29 mouse cellular contexts compared by ENCODE assay signal in genomic region chr5:38065454-38065853, GRCm38 (mm10). TPM values are rescaled to one million over a fixed set of nuclear protein-coding genes. Genes with fewer than 3 reads are reported as not detected.
DNase-seq lines count a peak whose midpoint lies in the region; ATAC-seq and TF ChIP-seq lines count a peak whose summit lies in the region.
"Had no signal": no experiment of that assay in that cellular context is flagged by ENCODE, and none has a peak within 500 bp of the region (broad histone marks: within the 10 kb centered on the region; RNA-seq: fewer than 3 reads in every experiment).

No protein-coding gene starts in this region.

- no peak for TF ChIP-seq CTCF in brain, embryonic 14.5 days (IDR thresholded peaks at IDR 0.05; ENCODE audit: borderline replicate concordance, extremely low read depth, insufficient read depth, insufficient read length)

- no peak overlapping the region for H3K4me2 ChIP-seq in forebrain, embryonic 13.5 days
- H3K4me2 ChIP-seq in forebrain, embryonic 11.5 days (ENCODE audit: low read depth, low read length, severe bottlenecking), result no peak overlapping the region
- no peak overlapping the region for H3K4me2 ChIP-seq in embryonic facial prominence, embryonic 12.5 days (replicated peaks)
- H3K4me2 ChIP-seq: heart, embryonic 15.5 days; hindbrain, embryonic 12.5 days; limb, embryonic 15.5 days; stomach, embryonic 15.5 days had no signal

- TF ChIP-seq POLR2A in brain, embryonic 14.5 days (IDR thresholded peaks at IDR 0.05; ENCODE audit: borderline replicate concordance, extremely low read depth, insufficient read depth, insufficient read length, poor library complexity, severe bottlenecking), result no peak

- no peaks in the 10 kb centered on the region for H3K9me3 ChIP-seq in forebrain, embryonic 13.5 days (replicated peaks)
- no peaks in the 10 kb centered on the region for H3K9me3 ChIP-seq in forebrain, embryonic 11.5 days (ENCODE audit: control insufficient read depth, low read length)
- H3K9me3 ChIP-seq in embryonic facial prominence, embryonic 12.5 days, result no peaks in the 10 kb centered on the region
- H3K9me3 ChIP-seq in limb, embryonic 10.5 days (replicated peaks), result no peaks in the 10 kb centered on the region
- H3K9me3 ChIP-seq: heart, embryonic 10.5 days; heart, embryonic 15.5 days; hindbrain, embryonic 12.5 days; limb, embryonic 15.5 days; stomach, embryonic 15.5 days had no signal

- ATAC-seq in forebrain, embryonic 13.5 days, result no peak
- no peak for ATAC-seq in forebrain, embryonic 11.5 days (replicated peaks; ENCODE audit: low FRiP score)
- peak; percentile 71 for ATAC-seq in embryonic facial prominence, embryonic 12.5 days (ENCODE audit: insufficient number of reproducible peaks, insufficient read depth, low FRiP score, low TSS enrichment)
- ATAC-seq: forebrain, embryonic 14.5 days; intestine, embryonic 16.5 days; midbrain, embryonic 16.5 days had no signal

- H3K36me3 ChIP-seq in forebrain, embryonic 13.5 days (ENCODE audit: poor library complexity, severe bottlenecking), result no peaks in the 10 kb centered on the region
- H3K36me3 ChIP-seq in forebrain, embryonic 11.5 days (ENCODE audit: control insufficient read depth, insufficient read depth, low read length), result no peaks in the 10 kb centered on the region
- H3K36me3 ChIP-seq in embryonic facial prominence, embryonic 12.5 days, result no peaks in the 10 kb centered on the region
- H3K36me3 ChIP-seq in limb, embryonic 10.5 days, result no peaks in the 10 kb centered on the region
- H3K36me3 ChIP-seq: heart, embryonic 10.5 days; heart, embryonic 15.5 days; hindbrain, embryonic 12.5 days; limb, embryonic 15.5 days; stomach, embryonic 15.5 days had no signal

- no peaks in the 10 kb centered on the region for H3K27me3 ChIP-seq in forebrain, embryonic 13.5 days
- no peaks in the 10 kb centered on the region for H3K27me3 ChIP-seq in forebrain, embryonic 11.5 days (ENCODE audit: control insufficient read depth, insufficient read depth, low read length)
- peaks cover 4% of the 10 kb centered on the region; the same call in 1 of the 2 replicates for H3K27me3 ChIP-seq in embryonic facial prominence, embryonic 12.5 days
- no peaks in the 10 kb centered on the region for H3K27me3 ChIP-seq in limb, embryonic 10.5 days (ENCODE audit: low read depth, poor library complexity, severe bottlenecking)
- H3K27me3 ChIP-seq: heart, embryonic 15.5 days; hindbrain, embryonic 12.5 days; limb, embryonic 15.5 days; stomach, embryonic 15.5 days had no signal

- no peak overlapping the region for H3K27ac ChIP-seq in forebrain, embryonic 13.5 days
- H3K27ac ChIP-seq in forebrain, embryonic 11.5 days (ENCODE audit: low read depth, low read length), result no peak overlapping the region
- peak overlapping the region; percentile 61 for H3K27ac ChIP-seq in embryonic facial prominence, embryonic 12.5 days
- 0 out of 2 replicates have a peak overlapping the region, but pooled peaks have one; percentile 58 for H3K27ac ChIP-seq in limb, embryonic 10.5 days
- H3K27ac ChIP-seq: heart, embryonic 10.5 days; heart, embryonic 15.5 days; hindbrain, embryonic 12.5 days; limb, embryonic 15.5 days; liver, embryonic 14.5 days; macrophage; stomach, embryonic 15.5 days had no signal

- 13% methylated on average over 2 of the region's 2 CpGs for WGBS in forebrain, embryonic 13.5 days
- WGBS in forebrain, embryonic 11.5 days, result 29% methylated on average over 2 of the region's 2 CpGs
- WGBS in embryonic facial prominence, embryonic 12.5 days, result 18% methylated on average over 2 of the region's 2 CpGs
- WGBS in limb, embryonic 10.5 days, result 51% methylated on average over 2 of the region's 2 CpGs

- no peak overlapping the region for H3K4me3 ChIP-seq in forebrain, embryonic 13.5 days
- H3K4me3 ChIP-seq in forebrain, embryonic 11.5 days (ENCODE audit: low read depth, low read length), result no peak overlapping the region
- H3K4me3 ChIP-seq in embryonic facial prominence, embryonic 12.5 days, result no peak overlapping the region
- no peak overlapping the region for H3K4me3 ChIP-seq in limb, embryonic 10.5 days
- H3K4me3 ChIP-seq: heart, embryonic 10.5 days; heart, embryonic 15.5 days; hindbrain, embryonic 12.5 days; limb, embryonic 15.5 days; myocyte; stomach, embryonic 15.5 days had no signal

- H3K9ac ChIP-seq in forebrain, embryonic 13.5 days, result 0 out of 2 replicates have a peak overlapping the region, but pooled peaks have one; percentile 8
- H3K9ac ChIP-seq in forebrain, embryonic 11.5 days (ENCODE audit: low read length), result no peak overlapping the region
- no peak overlapping the region for H3K9ac ChIP-seq in embryonic facial prominence, embryonic 12.5 days
- H3K9ac ChIP-seq: heart, embryonic 15.5 days; hindbrain, embryonic 12.5 days; limb, embryonic 15.5 days; liver, embryonic 14.5 days; stomach, embryonic 15.5 days had no signal

- peaks cover 14% of the 10 kb centered on the region for H3K4me1 ChIP-seq in forebrain, embryonic 13.5 days
- no peaks in the 10 kb centered on the region; the same call in 1 of the 2 replicates for H3K4me1 ChIP-seq in forebrain, embryonic 11.5 days (replicated peaks; ENCODE audit: control insufficient read depth, insufficient read depth, low read length)
- H3K4me1 ChIP-seq in embryonic facial prominence, embryonic 12.5 days, result peaks cover 38% of the 10 kb centered on the region
- H3K4me1 ChIP-seq in limb, embryonic 10.5 days, result peaks cover 65% of the 10 kb centered on the region
- H3K4me1 ChIP-seq: heart, embryonic 15.5 days; stomach, embryonic 15.5 days had no signal

- no peak for DNase-seq in forebrain, embryonic 11.5 days (ENCODE audit: low spot score)
- peak; percentile 25 for DNase-seq in brain, embryonic 14.5 days (ENCODE audit: low read depth)
- no peak for DNase-seq in limb, embryonic 10.5 days (ENCODE audit: low spot score)
- no peak for DNase-seq in Muller cell, postnatal 12 days (ENCODE audit: inconsistent ontology term)
- no peak for DNase-seq in ovary, postnatal 14 days (ENCODE audit: low spot score)
- DNase-seq: adrenal gland, postnatal 25 days; cerebellum, adult 2 months; cerebellum, postnatal 25 days; gastrocnemius, postnatal 25 days; kidney, adult 9 months; kidney, postnatal 10 days; layer of hippocampus, adult 9-11 months; lung, adult 2 months; lung, postnatal 10 days; retina, postnatal 1 day; right cerebral cortex, postnatal 14 days had no signal

RNA-seq across cellular contexts. Expression of gene Stx18, which starts 26.9 kb away (rescaled TPM):
- polyA plus RNA-seq in forebrain, embryonic 13.5 days (2015; fragmentation: Nextera tagmentation; extraction: Ambion mirVana), result 34.4 and 36.8 TPM in 2 replicates
- polyA plus RNA-seq in forebrain, embryonic 11.5 days (2014; fragmentation: Nextera tagmentation; extraction: Ambion mirVana), result 47.8 and 53.5 TPM in 2 replicates
- polyA plus RNA-seq in brain, embryonic 14.5 days (2012; rRNA removed), result 25.6 and 28.0 TPM in 2 replicates
- 53.0 and 54.6 TPM in 2 replicates for polyA plus RNA-seq in embryonic facial prominence, embryonic 12.5 days (2016; fragmentation: Nextera tagmentation; extraction: Ambion mirVana)
- polyA plus RNA-seq in limb, embryonic 10.5 days (2016; fragmentation: Nextera tagmentation; extraction: Ambion mirVana), result 49.4 and 53.4 TPM in 2 replicates

Comparison
In these comparisons a context has a peak if more than half of its experiments do, and no peak if none do; other contexts are left out.
1. H3K27ac ChIP-seq: peak in embryonic facial prominence, embryonic 12.5 days (single experiment) and limb, embryonic 10.5 days (single experiment); none in forebrain, embryonic 13.5 days (single experiment) and forebrain, embryonic 11.5 days (single experiment).